Mouse (Mus musculus) heart, adult 11 months (tissue): ENCODE measurements at regions not wholly inside any gene's neighbourhood (a gene's known extent, or its start where the extent isn't known, plus 50 kb on each side); places are given as distances from the start of the nearest gene placed in this dataset.
"Not testable (repeated sequence)": the region's sequence is repeated elsewhere in the genome, so short reads cannot be mapped to it uniquely, and the experiment has no call there.

ENCODE experiments used
- DNase-seq: peaks from one replicate; pipeline ENCODE4 v3.0.0; 2022

DNA sequence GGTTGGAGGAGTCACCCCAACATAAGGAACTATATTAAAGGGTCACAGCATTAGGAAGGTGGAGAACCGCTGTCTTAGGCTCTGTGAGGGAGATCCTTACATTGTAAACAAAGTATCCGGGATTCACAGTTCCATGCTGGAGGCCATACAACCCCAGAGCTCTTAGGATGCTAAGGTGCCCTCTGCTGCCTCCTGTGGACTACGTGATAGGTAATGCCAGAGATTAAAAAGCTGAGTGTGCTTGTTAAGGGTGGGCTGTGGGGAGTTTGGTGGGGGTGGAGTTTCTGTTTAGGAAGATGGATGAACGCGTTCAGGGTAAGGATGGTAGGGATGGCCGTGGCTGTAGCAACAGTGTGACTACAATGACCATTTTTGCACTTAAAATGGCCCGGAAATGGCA is 148.4 kb upstream of the Ubl3 start:
- DNase-seq: no peak

- peak; percentile 96 for DNase-seq
These were observed 147.7 kb upstream of the Ubl3 start for GRCm38 (mm10) chr5:148700240-148700639.

- no peak for DNase-seq
These were observed 145.2 kb upstream of the Ubl3 start for GRCm38 (mm10) chr5:148697631-148698368.

- no peak for DNase-seq
These were observed 141.8 kb upstream of the Ubl3 start for GRCm38 (mm10) chr5:148694352-148694751.

DNA sequence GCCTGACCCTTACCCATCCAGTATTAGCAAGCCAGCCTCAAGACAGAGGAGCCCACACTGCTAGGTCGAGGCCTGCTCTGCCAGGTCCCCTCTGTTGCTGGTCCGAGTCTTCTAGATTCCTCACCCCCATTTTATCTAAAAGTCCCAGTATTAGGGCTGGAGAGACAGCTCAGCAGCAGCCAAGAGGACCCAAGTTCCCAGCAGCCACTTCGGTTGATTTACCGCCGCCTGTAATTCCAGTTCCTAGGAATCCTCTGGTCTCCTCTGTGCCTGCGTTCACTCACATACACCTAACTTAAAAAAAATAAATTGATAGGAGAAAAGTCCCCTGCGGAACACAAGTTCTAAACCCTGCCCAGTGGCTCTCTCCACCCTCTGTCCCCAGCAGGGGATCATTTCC is 138.9 kb upstream of the Ubl3 start:
- DNase-seq: no peak

DNA sequence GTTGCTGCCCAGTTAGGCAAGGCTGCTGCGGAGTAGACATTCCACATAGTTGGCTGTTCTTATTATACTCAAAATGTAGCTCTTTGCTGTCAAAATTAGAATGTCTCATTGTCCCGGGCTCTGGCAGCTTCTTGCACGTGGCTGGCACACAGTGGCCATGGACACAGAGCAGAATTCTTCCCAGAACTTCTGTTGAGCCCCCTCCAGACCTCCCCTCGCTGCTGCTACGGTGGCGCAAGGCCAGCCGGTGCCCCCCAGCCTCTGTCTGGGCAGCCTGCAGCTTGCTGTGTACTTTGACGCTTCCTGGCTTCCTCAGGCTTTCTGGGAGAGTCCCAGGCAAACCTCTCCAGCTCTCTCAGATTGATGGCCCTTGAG is 138.2 kb upstream of the Ubl3 start:
- DNase-seq: no peak

DNA sequence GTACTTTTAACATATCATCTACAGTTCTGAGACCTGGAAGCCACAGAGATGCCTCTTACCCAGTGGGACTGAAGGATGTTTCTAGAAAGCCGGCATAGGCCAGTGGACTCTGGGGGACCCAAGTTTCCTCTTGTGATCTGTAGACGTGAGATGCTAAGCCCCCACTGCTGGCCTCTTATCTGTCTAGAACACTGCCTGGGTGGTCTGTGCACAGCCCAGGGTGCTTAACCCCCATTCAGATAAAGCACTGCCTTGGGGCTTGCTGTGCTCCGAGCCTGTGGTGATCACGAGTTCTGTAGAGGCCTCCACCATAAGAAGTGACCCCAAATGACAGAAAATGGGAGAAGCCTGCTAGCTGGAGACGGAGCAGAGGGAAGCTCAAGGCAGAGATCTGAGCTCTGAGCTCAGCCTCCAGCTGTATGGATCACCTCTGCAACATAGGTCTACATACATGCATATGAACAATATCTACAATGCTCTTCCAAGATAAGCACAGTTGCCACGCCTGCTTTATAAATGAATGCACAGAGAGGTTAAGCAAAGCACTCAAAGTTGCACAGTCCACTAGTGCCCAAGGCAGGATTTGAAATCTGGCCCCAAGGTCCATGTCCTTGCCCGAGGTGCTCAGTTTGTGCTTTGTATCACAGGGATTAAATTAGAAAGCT is 137.7 kb upstream of the Ubl3 start:
- DNase-seq: no peak

- DNase-seq: no peak
These were observed 136.7 kb upstream of the Ubl3 start for GRCm38 (mm10) chr5:148689297-148689696.

DNA sequence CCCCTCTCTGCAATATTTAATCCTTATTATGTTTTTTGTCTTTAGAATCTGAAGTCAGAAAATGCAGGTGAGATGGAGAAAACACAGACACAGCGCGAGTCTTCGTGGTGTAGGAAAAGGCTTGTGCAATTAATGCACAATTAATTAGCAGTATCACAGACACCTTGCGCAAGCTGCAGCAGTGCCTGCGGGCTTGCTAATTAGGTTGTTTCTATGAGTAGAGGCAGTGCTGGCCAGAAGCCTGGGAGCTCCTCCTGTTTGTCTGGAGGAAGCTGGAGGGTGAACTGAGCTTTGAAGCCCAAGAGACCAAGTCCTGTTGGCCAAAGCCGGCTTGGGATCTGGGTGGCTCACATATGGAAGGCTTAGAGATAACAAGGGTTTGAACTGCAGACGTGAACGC is 135.9 kb upstream of the Ubl3 start:
- DNase-seq: no peak

DNA sequence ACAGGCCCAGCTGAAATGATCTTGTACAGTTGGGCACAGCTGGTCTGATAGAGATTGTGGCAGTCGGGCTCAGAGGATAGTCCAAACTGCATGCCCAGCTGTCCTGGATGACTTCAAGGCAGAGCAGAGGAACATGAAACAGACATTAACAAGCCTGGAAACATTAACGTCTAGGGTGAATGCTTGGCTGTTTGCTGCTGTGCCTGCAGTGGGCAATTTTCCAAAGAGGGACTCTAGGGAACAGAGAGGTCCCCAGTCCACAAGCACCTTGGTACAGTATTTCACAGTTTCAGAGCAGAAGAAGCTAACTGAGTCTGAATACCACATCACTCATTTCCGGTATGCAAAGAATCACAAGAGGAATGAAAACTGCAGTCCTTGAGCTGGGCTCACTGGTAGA is 135.2 kb upstream of the Ubl3 start:
- DNase-seq: no peak

- no peak for DNase-seq
These were observed 131.6 kb upstream of the Ubl3 start for GRCm38 (mm10) chr5:148684216-148684615.

GRCm38 (mm10) chr5:148682553-148682952 is 130.0 kb upstream of the Ubl3 start:
- DNase-seq: no peak

DNA sequence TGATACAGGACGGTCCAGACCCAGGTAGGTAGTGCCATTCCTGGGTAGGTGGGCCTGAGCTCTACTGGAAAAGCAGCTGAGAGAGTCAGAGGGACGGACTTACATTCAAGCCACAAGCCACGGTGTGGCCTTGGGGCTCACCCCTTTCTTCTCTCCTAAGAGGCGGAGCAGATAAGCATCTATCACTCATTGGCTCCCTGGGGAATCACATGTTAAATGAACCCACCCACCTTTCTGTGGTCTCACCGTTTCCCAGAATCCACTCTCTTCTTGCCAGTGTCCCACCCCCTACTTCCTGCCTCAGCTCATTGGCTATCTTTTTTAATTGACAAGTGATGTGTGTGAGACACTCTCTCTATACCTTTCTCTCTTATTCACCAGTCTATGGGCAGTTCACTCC is 127.8 kb upstream of the Ubl3 start:
- no peak for DNase-seq

DNA sequence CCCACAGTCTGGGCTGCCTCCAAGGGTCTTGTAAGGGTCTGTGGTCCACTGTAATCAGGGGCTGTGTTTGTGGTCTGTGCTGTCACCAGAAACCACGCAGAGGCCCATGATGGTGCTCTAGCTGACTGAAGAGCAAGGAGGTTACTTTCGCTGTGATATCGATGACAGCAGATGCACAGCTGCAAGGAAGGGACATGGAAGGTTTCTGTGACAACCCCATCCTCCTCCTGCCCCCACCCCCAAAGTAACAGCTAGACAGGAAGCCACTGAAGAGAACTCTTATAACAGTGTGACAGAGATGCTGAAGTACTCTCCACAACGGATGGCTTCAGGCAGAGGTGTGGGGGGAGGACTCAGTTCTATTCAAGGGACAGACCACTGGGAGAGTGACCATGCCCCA is 127.0 kb upstream of the Ubl3 start:
- DNase-seq: no peak

DNA sequence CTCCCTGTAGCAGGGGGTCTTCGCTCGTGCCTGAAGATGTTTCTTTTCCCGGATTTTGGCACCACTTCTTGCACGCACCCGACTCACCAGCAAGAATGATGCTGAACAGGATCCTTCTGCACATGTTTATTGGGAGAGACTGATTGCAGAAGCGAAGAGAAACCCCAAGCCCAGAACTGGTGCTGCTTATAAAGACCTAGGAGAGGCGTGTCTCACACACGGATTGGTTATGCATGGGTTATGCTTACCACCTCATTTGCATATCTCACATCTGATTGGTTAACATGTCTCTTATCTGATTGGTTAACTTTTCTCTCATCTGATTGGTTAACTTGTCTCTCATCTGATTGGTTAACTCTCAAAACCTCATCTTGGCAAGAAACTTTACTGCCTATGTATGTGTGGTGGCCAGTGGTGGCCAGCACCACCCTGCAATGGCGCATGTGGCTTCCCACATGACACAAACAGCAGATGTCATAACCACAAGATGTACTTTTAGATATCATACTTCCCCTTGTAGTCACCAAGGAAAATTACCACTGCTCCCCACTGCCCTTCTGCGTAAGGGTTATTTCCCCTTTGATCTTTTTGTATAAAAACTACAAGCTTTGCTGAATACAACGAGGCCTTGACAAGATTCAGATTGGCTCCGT is 125.8 kb upstream of the Ubl3 start:
- not testable (repeated sequence) for DNase-seq

GRCm38 (mm10) chr5:148674281-148674680 is 121.7 kb upstream of the Ubl3 start:
- DNase-seq: no peak

DNA sequence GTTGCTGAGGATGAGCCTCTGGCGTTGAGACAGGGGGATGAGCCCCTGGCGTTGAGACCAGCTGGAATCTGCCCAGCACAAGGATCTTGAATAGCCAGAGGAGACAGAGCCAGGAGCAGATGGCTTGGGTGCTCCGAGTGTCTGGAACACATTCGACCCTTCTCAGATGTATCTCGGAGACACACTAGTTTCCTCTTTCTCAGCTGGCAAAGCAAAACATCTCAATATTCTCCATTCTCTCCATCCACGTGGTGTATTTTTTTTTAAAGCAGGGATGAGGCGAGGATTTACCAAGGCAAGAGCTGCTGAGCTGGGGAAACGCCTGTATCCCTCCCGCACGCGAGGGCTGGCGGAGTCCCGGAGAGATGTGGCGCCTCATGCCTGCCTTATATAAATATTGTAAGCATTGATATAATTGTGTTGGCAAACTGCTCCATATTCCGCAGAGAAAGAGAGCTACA is 109.7 kb upstream of the Ubl3 start:
- DNase-seq: no peak

DNA sequence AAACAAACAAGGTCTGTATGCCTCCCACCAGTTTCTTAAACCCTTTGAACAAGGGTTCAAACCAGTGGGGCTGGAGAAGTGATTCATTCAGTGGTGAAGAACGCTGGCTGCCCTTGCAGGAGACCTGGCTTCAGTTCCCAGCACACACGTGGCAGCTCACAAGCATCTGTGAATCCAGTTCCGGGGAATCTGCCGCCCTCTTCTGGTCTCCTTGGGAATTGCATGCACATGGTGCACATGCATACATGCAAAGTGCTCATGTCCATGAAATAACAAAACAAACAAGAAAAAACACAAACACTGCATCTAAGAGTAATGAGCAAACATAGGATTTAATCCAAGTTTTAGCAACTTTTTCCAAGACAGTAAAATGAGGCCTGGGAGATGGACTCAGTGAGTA is 108.5 kb upstream of the Ubl3 start:
- no peak for DNase-seq

DNA sequence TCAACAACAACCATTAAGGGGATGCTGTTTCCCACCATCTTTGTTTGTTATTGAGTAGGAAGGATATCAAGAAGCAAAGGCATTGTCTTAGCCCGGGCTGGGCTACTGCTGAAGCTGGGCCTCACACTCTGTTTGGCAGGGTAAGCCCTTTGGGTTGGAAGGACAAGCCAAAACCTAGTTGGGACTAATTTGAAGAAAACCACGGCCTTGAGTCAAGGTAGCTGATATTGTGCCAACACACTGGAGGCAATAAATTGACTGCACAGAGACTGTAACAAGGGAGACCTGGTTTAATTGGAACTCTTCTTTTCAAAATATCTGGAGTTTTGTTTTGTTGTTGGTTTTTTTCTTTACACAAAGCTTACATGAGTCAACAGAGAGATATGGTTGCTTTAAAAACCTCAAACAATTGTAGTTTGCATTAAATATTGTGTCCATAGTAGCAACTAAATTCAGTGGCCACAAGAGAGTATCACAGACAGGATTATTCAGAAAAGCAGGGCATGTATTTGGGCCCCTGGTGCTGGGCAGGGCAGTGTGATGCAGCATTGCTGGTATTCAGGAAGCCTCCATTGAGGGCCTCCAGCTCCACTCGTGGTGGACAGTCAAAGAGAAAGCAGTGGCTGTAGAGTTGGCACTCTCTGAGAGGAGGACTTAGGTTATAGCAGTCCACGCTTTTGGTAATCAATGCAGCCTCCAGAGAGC is 105.5 kb upstream of the Ubl3 start:
- no peak for DNase-seq

GRCm38 (mm10) chr5:148652525-148653243 is 100.1 kb upstream of the Ubl3 start:
- no peak for DNase-seq

DNA sequence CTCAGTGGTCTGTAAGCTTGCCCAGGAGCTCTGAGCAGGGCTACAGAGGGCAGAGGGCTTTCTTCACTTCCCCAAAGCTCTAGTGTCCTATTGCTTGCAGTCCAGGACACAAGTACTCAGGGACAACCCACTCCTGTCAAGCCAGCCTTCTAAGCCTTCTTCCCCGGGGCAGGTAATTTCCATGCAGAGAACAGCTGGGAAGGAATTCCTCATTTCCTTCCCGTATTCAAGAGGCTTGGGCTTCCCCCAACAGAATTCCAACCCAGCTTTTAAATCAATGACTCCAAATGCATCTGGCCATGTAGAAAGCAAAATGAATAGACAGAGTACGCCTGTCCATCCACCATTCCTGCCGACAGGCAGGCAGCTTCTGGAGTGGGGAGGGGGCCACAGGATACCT is 99.1 kb upstream of the Ubl3 start:
- DNase-seq: no peak

- DNase-seq: not testable (repeated sequence)
These were observed 97.0 kb upstream of the Ubl3 start for GRCm38 (mm10) chr5:148649573-148649972.

- DNase-seq: no peak
These were observed 96.5 kb upstream of the Ubl3 start for GRCm38 (mm10) chr5:148649123-148649522.
